Mouse (Mus musculus) small intestine, adult 2 months (tissue): ENCODE measurements around the gene Olfml1. TPM values are rescaled to one million over a fixed set of nuclear protein-coding genes. Genes with fewer than 3 reads are reported as not detected.

ENCODE experiments used
- H3K27ac ChIP-seq: fragments of 200-500 bp; 2 replicates; pipeline ENCODE4 v1.5.1; 2012; ENCODE audit warnings: low read depth, low read length, control low read depth, inconsistent platforms; ENCODE audit not compliant: insufficient read depth
- H3K27me3 ChIP-seq: fragments of 200-500 bp; 2 replicates; pipeline ENCODE4 v1.6.1; 2012; ENCODE audit warnings: mild to moderate bottlenecking, moderate library complexity, low read length, inconsistent platforms; ENCODE audit not compliant: control insufficient read depth, insufficient read depth
- H3K36me3 ChIP-seq: fragments of 200-500 bp; 2 replicates; pipeline ENCODE4 v1.6.1; 2012; ENCODE audit warnings: mild to moderate bottlenecking, low read length, control low read depth, inconsistent platforms; ENCODE audit not compliant: control insufficient read depth, insufficient read depth
- H3K4me1 ChIP-seq: fragments of 200-500 bp; 2 replicates; pipeline ENCODE4 v1.6.1; 2012; ENCODE audit warnings: low read length, inconsistent platforms, mixed read lengths; ENCODE audit not compliant: control insufficient read depth, insufficient read depth, insufficient read length
- H3K4me3 ChIP-seq: fragments of 200-500 bp; 2 replicates; pipeline ENCODE4 v1.5.1; 2012; ENCODE audit warnings: low read depth, mild to moderate bottlenecking, control low read depth, inconsistent platforms, low read length, moderate library complexity
- CTCF ChIP-seq: fragments of 200-500 bp; IDR thresholded peaks from 2 replicates; pipeline ENCODE4 v1.5.1; 2012; ENCODE audit warnings: low read depth, mild to moderate bottlenecking, control low read depth, inconsistent platforms, low read length, moderate library complexity, mixed read lengths; ENCODE audit not compliant: insufficient replicate concordance, insufficient read length; ENCODE audit errors: extremely low read depth
- POLR2A ChIP-seq: fragments of 200-500 bp; IDR thresholded peaks from 2 replicates; pipeline ENCODE4 v1.6.1; 2012; ENCODE audit warnings: low read depth, mild to moderate bottlenecking, control low read depth, inconsistent platforms, low read length, moderate library complexity
- WGBS: fragments of 180-500 bp; shearing (Covaris S2); methylation state at CpG from one replicate; pipeline ENCODE4 v1.1.7; 2018; 5-methylcytosine and 5-hydroxymethylcytosine counted together
- polyA plus RNA-seq: library from polyadenylated mRNA; depleted of rRNA; stranded (reverse); fragments of >200 nt; gene quantifications from 2 replicates; pipeline ENCODE4 v1.2.3, GENCODE M21; 2012

Gene Olfml1
- polyA plus RNA-seq, 1 experiment: 0.57 TPM

DNA sequence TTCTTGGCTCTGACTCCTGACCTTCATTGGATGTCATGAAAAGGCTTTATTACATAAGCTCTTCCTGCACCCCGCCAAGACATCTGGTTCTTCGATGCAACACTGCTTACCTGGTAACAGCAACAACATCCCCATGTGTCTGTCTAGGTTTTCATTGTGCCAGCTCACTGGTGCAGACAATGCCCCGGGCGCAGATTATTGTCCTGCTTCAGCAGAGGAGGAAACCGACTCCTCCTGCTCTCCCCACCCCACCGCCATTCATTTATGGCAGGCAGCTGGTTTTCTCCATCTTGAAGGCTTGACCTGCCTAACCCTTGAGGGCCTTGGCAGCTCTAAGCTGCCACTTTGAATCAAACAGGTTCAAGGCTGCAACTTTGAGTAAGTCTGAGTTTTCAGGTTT, 35.7 kb downstream of the Olfml1 start:
- Histone ChIP-seq H3K4me3 (no peak overlapping the region), H3K36me3 (no peaks in the 10 kb centered on the region), H3K27me3 (no peaks in the 10 kb centered on the region), H3K4me1 (no peaks in the 10 kb centered on the region), H3K27ac (no peak overlapping the region)
- no peak for TF ChIP-seq CTCF
- no peak for TF ChIP-seq POLR2A
- WGBS: 72% methylated on average over 6 of the region's 6 CpGs

DNA sequence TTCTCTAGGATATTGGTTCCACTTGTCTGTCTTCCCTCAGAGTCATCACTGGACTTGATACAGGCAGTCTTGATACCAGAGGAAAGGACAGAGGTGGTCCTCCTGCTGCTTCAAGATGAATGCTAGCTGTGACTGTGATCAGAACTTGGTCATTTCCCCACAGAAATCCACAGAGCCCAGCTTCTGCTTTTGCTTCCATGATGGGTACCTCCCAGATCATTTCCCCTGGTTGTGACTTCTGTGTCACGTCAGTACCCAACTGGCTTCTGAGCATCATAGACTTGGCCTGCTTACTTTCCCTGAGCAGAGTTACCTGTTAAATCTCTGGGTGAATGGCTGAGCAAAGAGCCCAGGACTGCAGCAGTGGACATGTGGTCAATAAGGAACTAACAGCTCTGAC, 40.5 kb downstream of the Olfml1 start:
- Histone ChIP-seq H3K27me3 (no peaks in the 10 kb centered on the region), H3K4me1 (no peaks in the 10 kb centered on the region), H3K36me3 (no peaks in the 10 kb centered on the region), H3K4me3 (no peak overlapping the region), H3K27ac (no peak overlapping the region)
- TF ChIP-seq POLR2A: no peak
- no peak for TF ChIP-seq CTCF
- 84% methylated on average over 1 of the region's 1 CpGs for WGBS

DNA sequence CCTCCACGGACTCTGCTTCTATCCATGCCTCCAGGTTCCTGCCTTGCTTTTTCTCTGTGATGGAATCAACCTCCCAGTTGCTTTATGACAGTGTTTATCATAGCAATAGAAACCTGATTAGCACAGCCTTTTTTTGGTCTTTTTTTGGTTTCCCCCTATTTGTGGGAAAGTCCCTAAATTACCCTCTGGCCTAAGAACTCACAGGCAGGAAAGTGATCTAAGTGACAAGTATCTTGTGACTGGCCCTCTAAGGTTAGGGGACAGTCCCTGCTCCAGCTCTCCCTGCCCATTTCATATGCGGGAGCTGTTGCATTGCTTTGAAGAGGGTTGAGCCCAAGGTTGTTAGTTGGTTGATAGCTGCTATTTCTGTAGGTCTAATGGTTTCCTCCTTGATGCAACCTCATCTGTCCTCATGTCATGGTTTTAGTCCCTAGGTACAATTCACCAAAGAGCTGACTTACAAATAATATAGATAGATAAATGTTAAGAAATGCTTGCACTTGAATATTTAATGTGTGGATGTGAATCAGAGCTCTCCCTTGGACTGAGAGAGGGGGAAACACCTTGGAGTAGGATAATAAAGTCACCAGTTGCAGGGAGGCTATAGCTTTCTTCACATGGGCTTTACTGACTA, 42.5 kb downstream of the Olfml1 start:
- Histone ChIP-seq H3K27ac (no peak overlapping the region), H3K4me3 (no peak overlapping the region), H3K4me1 (no peaks in the 10 kb centered on the region), H3K36me3 (no peaks in the 10 kb centered on the region), H3K27me3 (no peaks in the 10 kb centered on the region)
- 80% methylated on average over 2 of the region's 2 CpGs for WGBS
- TF ChIP-seq CTCF (no peak), POLR2A (no peak)

DNA sequence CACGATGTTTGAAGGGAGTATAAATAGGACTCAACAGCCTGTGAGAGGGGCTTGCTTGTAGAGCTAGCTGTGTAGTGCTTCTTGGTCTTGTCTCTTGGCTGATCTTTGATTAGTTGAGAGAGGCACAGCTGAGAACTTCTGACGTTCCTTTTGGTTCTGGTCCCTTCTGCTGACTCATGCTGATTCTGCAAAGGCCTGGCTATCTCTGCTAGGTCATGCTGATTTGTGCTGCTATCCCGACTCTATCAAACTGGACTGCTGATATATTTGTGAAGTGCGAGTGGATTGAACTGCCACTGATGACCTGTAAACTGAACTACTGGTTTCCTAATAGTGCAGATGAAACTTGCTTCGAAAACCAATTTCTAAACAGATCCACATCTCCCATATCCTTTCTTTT, 43.6 kb downstream of the Olfml1 start:
- H3K27ac ChIP-seq: no peak overlapping the region
- H3K36me3 ChIP-seq: no peaks in the 10 kb centered on the region
- H3K4me3 ChIP-seq: no peak overlapping the region
- TF ChIP-seq CTCF (no peak), POLR2A (no peak)
- no peaks in the 10 kb centered on the region for H3K4me1 ChIP-seq
- 73% methylated on average over 5 of the region's 5 CpGs for WGBS
- H3K27me3 ChIP-seq: no peaks in the 10 kb centered on the region

DNA sequence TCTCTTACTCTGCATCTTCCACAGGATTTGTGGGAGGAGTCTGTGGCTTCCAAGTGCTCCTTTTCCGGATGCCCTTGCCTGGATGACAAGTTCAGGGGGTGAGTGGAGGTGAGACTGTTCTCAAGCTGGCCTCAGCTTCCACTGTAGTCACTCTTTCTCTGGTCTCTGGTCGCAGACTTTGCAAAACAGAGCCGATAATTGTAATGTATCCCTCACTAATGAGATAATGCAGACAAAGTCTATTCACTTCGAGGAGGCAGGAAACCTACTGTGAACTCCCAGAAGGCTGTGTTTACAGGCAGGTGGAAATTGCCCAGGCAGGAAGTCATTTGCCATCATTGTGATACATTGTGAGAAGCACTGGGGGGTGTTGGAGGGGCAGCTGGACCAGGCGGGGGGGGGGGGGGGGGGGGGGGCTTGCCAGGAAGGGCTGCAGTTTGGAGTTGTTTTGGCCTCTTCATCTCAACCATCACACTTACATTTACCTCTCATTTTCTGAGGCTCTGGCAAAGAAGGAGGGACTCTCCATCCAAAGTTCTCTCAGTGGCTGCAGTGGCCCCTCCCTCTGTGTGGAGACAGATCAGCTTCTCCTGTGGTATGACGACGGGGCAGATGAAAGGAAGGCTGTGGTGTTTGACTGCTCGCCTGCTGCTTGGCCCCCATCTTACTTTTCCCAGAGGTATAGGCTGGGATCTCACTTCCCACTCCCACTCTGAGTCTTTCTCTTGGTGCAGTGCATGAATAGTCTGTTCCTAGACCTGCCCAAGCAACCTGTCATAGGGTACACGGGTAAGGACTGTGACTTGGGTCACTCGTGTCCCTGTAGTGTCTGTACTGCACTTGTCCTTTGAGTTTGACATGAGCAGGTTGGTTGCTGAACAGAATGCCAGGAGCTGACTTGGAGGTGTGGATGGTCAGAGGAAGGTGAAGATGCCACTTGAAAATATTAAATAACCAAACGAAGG, 51.1 kb downstream of the Olfml1 start:
- no peaks in the 10 kb centered on the region for H3K36me3 ChIP-seq
- H3K4me1 ChIP-seq: peaks cover 2% of the 10 kb centered on the region; the same call in 1 of the 2 replicates
- H3K27ac ChIP-seq: no peak overlapping the region
- H3K4me3 ChIP-seq: no peak overlapping the region
- WGBS: 40% methylated on average over 10 of the region's 11 CpGs
- TF ChIP-seq POLR2A: no peak
- no peak for TF ChIP-seq CTCF
- H3K27me3 ChIP-seq: no peaks in the 10 kb centered on the region

DNA sequence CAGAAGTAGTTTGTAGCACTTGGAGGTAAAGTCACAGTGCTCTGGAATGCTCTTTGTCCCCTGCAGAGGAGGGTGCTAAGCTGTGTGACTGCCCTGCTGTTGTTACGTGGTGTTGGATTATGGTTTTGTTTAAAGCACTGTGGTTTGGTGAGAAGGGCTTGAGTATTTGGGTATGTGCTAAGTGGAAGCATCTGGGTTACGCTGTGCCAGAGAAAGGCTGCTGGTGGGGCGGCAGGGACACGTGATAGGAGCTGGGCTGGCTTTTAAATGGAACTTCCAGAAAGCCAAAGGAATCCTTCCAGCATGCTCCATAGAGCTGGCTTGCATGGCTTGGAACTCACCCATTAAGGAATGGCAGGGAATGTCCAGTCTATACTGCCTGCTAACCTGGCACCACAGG, 52.0 kb downstream of the Olfml1 start:
- Histone ChIP-seq H3K4me3 (no peak overlapping the region), H3K4me1 (peaks cover 2% of the 10 kb centered on the region; the same call in 1 of the 2 replicates), H3K27ac (no peak overlapping the region), H3K36me3 (no peaks in the 10 kb centered on the region), H3K27me3 (no peaks in the 10 kb centered on the region)
- TF ChIP-seq POLR2A (no peak), CTCF (no peak)
- WGBS: 61% methylated on average over 4 of the region's 4 CpGs

DNA sequence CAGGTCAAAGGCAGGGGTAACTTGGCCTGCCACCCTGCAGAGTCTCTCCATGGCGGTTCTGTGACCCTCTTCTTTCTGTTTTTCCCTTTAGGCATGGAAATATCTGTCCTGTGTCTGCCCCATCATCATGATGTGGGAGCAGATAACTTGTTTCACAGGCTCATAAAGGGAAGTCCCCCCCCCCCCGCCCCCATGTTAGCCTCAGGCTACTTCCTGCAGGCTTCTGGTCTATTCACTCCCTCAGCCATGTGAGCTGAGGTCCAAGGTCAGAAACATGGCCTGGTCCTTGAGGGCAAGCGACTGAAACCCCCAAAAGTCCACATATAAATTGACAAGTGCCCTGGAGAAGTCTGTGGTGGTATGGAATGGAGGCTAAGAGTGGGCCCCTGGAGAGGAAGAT, 52.9 kb downstream of the Olfml1 start:
- Histone ChIP-seq H3K36me3 (no peaks in the 10 kb centered on the region), H3K27ac (no peak overlapping the region), H3K4me3 (no peak overlapping the region), H3K4me1 (peaks cover 2% of the 10 kb centered on the region; the same call in 1 of the 2 replicates), H3K27me3 (no peaks in the 10 kb centered on the region)
- TF ChIP-seq POLR2A (no peak), CTCF (no peak)
- 61% methylated on average over 3 of the region's 3 CpGs for WGBS
